Mouse (Mus musculus) 416B (cell line): Measurements from ENCODE around the gene Tiam2.

Experiments
- DNase-seq: peaks from one replicate; pipeline ENCODE4 v3.0.0; 2011; ENCODE audit warnings: low read depth

Tiam2 gene

GRCm38 (mm10) chr17:3452571-3453311, 126.4 kb downstream of the Tiam2 start:
- DNase-seq, result peak; percentile 59

- DNase-seq, result peak; percentile 83
Measured at GRCm38 (mm10) chr17:3453946-3454345, 127.6 kb downstream of the Tiam2 start.

GRCm38 (mm10) chr17:3454850-3455249, 128.5 kb downstream of the Tiam2 start:
- no peak for DNase-seq

DNA sequence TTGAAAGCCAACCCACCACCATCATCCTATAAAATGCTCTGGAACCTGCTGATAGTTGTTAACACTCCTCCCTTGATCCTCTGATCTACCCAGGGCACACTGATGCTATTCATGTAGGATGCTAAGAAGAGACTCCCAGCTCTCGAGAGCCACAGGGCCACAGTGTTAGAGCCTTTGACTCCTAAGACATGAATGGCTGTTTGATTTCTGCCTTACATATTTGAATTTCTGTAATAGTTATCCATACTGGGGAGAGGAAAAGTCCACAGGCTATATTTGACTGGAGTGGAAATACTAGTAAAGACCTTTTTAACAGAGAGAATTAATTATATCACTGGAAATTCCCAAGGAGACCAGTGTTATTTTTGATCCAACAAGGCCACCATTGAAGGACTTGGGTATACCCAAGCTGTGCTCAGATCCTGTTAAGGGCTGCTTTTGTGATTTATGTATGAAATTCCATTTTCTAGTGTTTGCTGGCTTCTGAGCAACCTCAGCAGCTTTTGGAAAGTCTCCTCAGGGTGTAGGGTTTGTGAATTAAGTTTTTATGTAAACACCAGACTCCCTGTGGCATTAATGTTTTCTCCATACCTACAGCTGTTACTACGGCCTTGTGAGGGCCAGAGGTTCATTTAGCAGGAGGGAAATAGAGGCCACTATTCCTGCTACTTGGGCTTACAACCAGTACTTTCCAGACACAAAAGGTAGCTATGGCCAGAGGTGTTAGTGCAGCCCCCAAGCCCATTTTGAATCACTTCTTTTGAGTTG, 131.7 kb downstream of the Tiam2 start:
- DNase-seq, result no peak

DNA sequence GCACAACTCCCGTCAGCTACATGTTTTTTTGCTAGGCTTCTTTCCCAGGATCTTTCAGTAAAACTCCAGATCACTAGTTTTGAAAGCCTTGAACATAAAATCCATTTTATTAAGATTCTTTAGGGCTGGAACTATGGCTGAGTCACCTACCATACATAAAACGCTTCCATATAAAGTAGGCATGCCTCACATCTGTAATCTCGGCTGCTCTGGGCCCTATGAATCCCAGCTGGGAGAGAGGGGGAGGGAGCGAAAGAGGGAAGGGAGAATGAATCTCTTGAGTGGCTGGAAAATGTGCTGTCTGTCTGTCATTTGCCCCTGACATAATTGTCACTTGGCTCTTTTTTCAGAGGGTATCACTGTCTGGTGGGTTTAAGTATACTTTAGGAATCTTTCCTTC, 139.5 kb downstream of the Tiam2 start:
- DNase-seq, result no peak

DNA sequence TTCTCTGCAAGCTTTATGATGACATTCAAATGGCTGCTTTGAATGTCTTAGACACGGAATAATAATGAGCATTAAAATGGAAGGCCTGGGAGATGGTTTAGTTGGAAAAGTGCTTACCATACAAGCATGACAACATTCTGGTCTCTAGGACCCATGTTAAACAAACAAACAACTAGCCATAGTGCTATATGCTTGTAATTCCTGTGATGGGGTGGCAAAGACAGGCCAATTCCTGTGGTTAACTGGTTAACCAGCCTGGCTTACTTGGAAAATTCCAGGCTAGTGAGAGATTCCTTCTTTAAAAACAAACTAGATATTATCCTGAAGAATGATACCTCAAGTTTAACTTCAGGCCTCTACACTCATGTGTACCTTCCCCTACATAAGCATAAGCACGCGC, 140.3 kb downstream of the Tiam2 start:
- no peak for DNase-seq

GRCm38 (mm10) chr17:3467636-3468324, 141.4 kb downstream of the Tiam2 start:
- no peak for DNase-seq

DNA sequence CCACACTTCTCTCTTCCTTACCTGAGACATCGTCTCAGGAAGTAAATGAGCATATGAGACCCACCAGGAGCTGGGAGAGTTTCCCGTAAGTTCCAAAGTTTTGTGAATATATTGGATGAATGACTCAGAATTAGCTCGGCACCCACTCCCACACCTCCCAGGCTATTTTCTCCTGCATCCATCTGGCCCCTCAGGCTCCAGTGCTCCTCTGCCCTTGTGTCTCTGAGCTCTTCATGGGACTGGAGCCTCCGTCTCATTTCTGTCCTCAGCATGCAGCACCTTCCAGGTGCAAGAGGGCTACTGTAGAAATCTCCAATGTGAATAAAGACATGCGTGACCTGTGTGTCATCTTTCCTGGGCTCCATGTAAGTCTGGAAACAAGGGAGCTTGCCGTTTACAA, 145.6 kb downstream of the Tiam2 start:
- no peak for DNase-seq

GRCm38 (mm10) chr17:3476546-3476945, 150.2 kb downstream of the Tiam2 start:
- no peak for DNase-seq

DNA sequence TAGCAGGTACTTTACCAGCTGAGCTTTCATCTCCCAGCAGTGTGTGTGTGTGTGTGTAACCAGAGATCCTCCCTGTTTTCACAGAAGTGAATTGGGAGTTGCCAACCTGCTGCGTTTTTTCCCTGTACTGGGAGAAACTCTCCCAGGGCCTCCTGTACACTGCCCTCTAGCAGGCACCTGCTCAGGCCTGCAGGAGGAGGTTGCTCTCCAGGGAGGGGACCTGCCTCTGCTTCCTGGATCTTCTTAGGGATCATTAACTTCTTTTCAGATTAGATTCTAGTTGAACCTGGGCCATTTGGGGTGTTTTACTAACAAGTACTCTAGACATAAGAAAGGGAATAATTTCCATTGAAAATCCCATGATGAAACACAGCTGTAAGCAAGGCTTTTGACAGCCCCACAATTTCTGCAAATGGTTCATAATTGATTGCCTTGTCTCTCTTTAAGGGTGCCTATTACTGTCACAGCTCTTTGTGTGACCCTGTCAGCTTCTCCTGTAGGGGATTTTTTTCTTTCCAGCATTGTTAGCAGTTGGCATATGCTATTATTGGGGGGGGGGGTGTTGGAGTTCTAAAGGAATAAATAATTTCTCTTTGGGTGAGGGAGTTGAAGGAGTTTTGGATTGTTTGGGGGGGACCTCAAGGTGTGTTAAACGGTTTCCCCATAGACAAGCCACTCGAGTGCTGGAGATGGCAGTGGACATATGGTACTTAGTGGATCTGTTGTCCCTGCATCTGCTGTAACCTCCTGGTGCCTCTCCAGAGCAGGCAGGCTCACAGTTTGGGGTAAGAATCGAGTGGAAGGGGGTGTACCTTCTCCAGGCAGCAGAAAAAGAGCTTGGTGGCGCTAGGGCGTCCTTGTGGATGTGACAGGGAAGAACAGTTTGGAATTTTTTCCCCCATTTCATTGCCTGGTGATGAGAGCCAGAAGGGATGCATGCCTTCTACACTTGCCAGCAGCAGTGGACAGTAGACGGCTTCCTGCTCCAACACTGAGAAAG, 155.5 kb downstream of the Tiam2 start:
- DNase-seq, result no peak

- no peak for DNase-seq
Measured at GRCm38 (mm10) chr17:3483091-3483490, 156.7 kb downstream of the Tiam2 start.

- DNase-seq, result no peak
Measured at GRCm38 (mm10) chr17:3485851-3486250, 159.5 kb downstream of the Tiam2 start.

GRCm38 (mm10) chr17:3487211-3487610, 160.8 kb downstream of the Tiam2 start:
- DNase-seq, result no peak

DNA sequence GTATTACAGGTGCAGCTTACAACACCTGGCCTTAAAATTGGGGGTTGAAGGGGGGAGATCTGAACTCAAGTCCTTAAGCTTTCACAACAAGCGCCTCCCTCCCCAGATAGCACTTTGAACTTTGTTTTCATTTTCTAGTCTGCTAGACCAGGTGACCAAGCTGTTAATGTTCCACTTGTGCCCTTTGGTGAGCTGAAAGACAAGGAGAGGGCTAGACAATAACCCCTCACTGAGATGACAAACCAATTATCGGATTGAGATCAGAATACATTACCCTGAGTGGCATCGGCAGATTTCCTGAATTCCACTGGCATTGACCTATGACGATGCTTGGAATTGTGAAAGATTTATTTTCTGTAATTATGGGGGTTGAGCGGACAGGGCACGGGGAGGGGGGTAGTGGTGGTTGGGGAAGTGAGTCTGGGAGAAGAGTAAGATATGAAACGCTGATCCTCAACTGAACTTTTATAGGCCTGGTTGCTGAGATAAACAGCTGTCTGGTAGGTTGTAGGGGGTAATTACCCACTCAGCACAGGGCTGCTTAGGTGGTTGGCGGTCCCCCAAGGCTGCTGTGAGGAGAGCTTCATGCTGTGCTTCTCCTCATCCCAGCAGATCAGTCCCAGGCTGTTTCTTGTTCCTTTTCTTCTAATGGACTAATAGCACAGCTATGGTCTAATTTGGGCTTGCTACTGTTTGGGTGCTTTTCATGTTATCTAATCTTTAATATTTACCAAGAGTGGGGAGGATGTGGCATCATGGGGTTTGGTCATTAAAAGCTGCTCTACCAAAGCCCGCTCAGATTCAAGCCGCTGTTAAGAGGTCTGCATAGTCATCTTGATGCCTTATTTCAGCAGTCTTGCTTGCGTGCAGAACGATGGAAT, 161.6 kb downstream of the Tiam2 start:
- peak; percentile 35 for DNase-seq

DNA sequence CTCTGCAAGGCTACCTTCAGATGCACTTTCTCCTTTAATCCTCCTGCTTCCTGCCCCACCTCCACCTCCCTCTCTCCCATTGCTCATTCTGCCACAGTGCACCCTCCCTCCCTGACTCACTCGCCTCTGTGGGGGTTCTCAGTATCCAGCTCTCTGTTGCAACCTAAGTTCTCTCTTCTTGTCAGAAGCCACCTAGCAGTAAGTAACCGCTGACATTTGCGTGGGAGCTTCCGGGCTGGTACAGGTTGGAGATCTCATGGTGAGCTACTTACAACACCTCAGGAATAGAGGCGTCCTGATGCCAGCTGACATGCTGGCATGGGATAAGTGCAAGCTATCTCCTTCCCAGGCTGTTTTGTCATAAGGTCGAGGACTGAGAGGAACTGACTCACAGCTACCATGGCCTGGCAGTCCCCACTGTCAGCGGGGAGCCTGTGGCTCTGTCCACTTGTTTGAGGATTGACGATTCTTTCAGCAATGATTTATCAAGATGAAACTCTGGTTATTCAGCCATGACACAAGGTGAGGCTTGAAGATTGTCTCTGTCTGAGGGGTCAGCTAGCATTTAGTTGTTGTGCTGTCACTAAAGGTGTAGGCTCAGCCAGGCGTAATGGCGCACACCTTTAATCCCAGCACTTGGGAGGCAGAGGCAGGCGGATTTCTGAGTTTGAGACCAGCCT, 164.0 kb downstream of the Tiam2 start:
- DNase-seq, result peak; percentile 76

DNA sequence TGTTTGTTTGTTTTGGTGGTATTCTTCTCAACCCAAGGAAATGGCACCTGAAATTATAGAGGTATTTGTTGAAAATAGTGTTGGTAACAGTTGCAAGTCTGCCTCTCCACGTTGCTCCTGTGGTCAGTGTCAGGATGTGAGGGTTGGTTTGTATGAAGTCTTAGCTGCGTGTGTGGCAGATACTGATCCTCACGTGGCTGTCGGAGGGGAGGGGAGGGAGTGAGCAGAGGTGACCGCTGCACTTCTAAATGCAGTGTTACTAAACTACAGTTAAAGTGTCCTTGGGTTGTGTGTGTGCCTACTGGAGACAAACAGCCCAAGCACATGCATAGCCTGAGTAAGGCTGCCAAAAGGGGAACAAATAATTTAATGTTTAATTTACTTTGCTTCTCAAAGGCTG, 164.7 kb downstream of the Tiam2 start:
- DNase-seq, result peak; percentile 88

DNA sequence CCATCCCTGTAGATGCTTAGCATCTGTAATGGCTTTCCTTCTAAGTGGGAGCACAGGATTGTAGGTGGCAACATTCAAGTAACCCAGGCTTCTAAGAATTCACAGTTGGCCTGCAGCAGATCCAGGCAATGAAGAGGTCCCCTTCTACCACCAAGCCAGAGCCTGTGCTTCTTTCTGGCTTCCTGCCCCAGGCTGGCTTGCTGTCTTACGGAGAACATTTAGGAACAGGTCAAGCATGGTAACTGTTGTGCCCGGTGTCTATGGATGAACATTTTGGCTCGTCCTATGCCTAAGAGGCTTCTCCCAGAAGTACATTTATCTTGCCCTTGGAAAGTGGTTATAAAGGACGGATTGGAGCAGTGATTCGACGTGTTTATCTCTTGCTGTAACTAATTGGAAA, 165.3 kb downstream of the Tiam2 start:
- DNase-seq, result no peak

- DNase-seq, result no peak
Measured at GRCm38 (mm10) chr17:3495576-3495975, 169.2 kb downstream of the Tiam2 start.

DNA sequence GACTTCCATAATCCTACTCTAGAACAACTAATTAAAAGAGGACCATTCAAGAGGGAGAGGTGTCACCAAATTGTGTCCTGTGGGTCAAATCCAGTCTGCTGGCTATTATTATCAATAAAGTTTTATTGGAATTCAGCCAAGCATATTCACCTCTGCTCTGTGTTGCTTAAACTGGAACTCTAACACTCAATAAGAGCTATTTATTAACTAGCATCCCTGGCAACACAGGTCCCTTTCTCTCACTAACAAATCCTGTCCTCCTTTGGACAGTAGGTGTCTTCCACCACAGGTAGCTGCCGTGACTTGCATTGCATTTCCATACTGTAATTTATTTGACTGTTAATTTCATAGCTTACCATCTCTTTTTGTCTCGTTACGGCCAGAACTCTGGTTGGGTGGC, 169.7 kb downstream of the Tiam2 start:
- DNase-seq, result no peak

GRCm38 (mm10) chr17:3498086-3498485, 171.7 kb downstream of the Tiam2 start:
- peak; percentile 70 for DNase-seq
